Mouse (Mus musculus): ENCODE data around the gene Frmpd3. TPM values are rescaled to one million over a fixed set of nuclear protein-coding genes. Genes with fewer than 3 reads are reported as not detected.
"Not testable (repeated sequence)": the region's sequence is repeated elsewhere in the genome, so short reads cannot be mapped to it uniquely, and the experiment has no call there.

Gene Frmpd3
- polyA plus RNA-seq (2015; fragmentation: Nextera tagmentation; extraction: Ambion mirVana), result not detected in 2 replicates

GRCm38 (mm10) chrX:140341656-140342392, at the start of gene Frmpd3:
Frmpd3 (plus strand) TSS chrX:140342263.
- Histone ChIP-seq H3K27me3 (ENCODE audit: control insufficient read depth, insufficient read depth, low read length) (peaks cover 39% of the 10 kb centered on the region), H3K9me3 (replicated peaks; ENCODE audit: control insufficient read depth, low read length) (no peaks in the 10 kb centered on the region), H3K4me3 (replicated peaks; ENCODE audit: low read length) (peak within 1 kb of the TSS; percentile 32), H3K4me2 (ENCODE audit: low read depth, low read length) (peak within 1 kb of the TSS; percentile 59), H3K4me1 (ENCODE audit: control insufficient read depth, insufficient read depth, low read length) (no peaks in the 10 kb centered on the region), H3K27ac (ENCODE audit: low read length) (no peak within 1 kb of the TSS), H3K9ac (ENCODE audit: low read length) (no peak within 1 kb of the TSS; the same call in 1 of the 2 replicates), H3K36me3 (ENCODE audit: control insufficient read depth, insufficient read depth, low read length) (no peaks in the 10 kb centered on the region)
- 17% methylated on average over 22 of the region's 24 CpGs for WGBS
- 0 out of 2 replicates have a peak, but pooled peaks have one; percentile 25 for ATAC-seq (ENCODE audit: insufficient read depth, low FRiP score)

GRCm38 (mm10) chrX:140303731-140304130, 38.3 kb upstream of the Frmpd3 start:
- Histone ChIP-seq H3K4me1 (ENCODE audit: control insufficient read depth, insufficient read depth, low read length) (no peaks in the 10 kb centered on the region), H3K4me3 (replicated peaks; ENCODE audit: low read length) (no peak overlapping the region), H3K9me3 (replicated peaks; ENCODE audit: control insufficient read depth, low read length) (no peaks in the 10 kb centered on the region), H3K9ac (ENCODE audit: low read length) (no peak overlapping the region), H3K27ac (ENCODE audit: low read length) (no peak overlapping the region), H3K27me3 (ENCODE audit: control insufficient read depth, insufficient read depth, low read length) (peaks cover 7% of the 10 kb centered on the region; the same call in 1 of the 2 replicates), H3K4me2 (ENCODE audit: low read depth, low read length) (no peak overlapping the region), H3K36me3 (ENCODE audit: control insufficient read depth, insufficient read depth, low read length) (no peaks in the 10 kb centered on the region)
- ATAC-seq (ENCODE audit: insufficient read depth, low FRiP score), result no peak
- 69% methylated on average over 4 of the region's 4 CpGs for WGBS

- Histone ChIP-seq H3K27me3 (ENCODE audit: control insufficient read depth, insufficient read depth, low read length) (peaks cover 7% of the 10 kb centered on the region; the same call in 1 of the 2 replicates), H3K9ac (ENCODE audit: low read length) (no peak overlapping the region), H3K9me3 (replicated peaks; ENCODE audit: control insufficient read depth, low read length) (no peaks in the 10 kb centered on the region), H3K4me3 (replicated peaks; ENCODE audit: low read length) (no peak overlapping the region), H3K4me1 (ENCODE audit: control insufficient read depth, insufficient read depth, low read length) (no peaks in the 10 kb centered on the region), H3K4me2 (ENCODE audit: low read depth, low read length) (no peak overlapping the region), H3K36me3 (ENCODE audit: control insufficient read depth, insufficient read depth, low read length) (no peaks in the 10 kb centered on the region), H3K27ac (ENCODE audit: low read length) (no peak overlapping the region)
- 49% methylated on average over 7 of the region's 7 CpGs for WGBS
- no peak for ATAC-seq (ENCODE audit: insufficient read depth, low FRiP score)
Observed at GRCm38 (mm10) chrX:140305652-140306051, 36.4 kb upstream of the Frmpd3 start.

- no peaks in the 10 kb centered on the region; the same call in 1 of the 2 replicates for H3K27me3 ChIP-seq (ENCODE audit: control insufficient read depth, insufficient read depth, low read length)
- no peak for ATAC-seq (ENCODE audit: insufficient read depth, low FRiP score)
- no peak overlapping the region for H3K27ac ChIP-seq (ENCODE audit: low read length)
- no peaks in the 10 kb centered on the region for H3K9me3 ChIP-seq (replicated peaks; ENCODE audit: control insufficient read depth, low read length)
- H3K36me3 ChIP-seq (ENCODE audit: control insufficient read depth, insufficient read depth, low read length), result no peaks in the 10 kb centered on the region
- H3K9ac ChIP-seq (ENCODE audit: low read length), result no peak overlapping the region
- H3K4me2 ChIP-seq (ENCODE audit: low read depth, low read length), result no peak overlapping the region
- no peaks in the 10 kb centered on the region for H3K4me1 ChIP-seq (ENCODE audit: control insufficient read depth, insufficient read depth, low read length)
- H3K4me3 ChIP-seq (replicated peaks; ENCODE audit: low read length), result no peak overlapping the region
- WGBS, result 77% methylated on average over 4 of the region's 4 CpGs
Observed at GRCm38 (mm10) chrX:140317931-140318330, 24.1 kb upstream of the Frmpd3 start.

- Histone ChIP-seq H3K9ac (ENCODE audit: low read length) (no peak overlapping the region), H3K27me3 (ENCODE audit: control insufficient read depth, insufficient read depth, low read length) (no peaks in the 10 kb centered on the region; the same call in 1 of the 2 replicates), H3K27ac (ENCODE audit: low read length) (no peak overlapping the region), H3K36me3 (ENCODE audit: control insufficient read depth, insufficient read depth, low read length) (no peaks in the 10 kb centered on the region), H3K4me2 (ENCODE audit: low read depth, low read length) (no peak overlapping the region), H3K4me3 (replicated peaks; ENCODE audit: low read length) (no peak overlapping the region), H3K4me1 (ENCODE audit: control insufficient read depth, insufficient read depth, low read length) (no peaks in the 10 kb centered on the region), H3K9me3 (replicated peaks; ENCODE audit: control insufficient read depth, low read length) (no peaks in the 10 kb centered on the region)
- 75% methylated on average over 6 of the region's 6 CpGs for WGBS
- no peak for ATAC-seq (ENCODE audit: insufficient read depth, low FRiP score)
Observed at GRCm38 (mm10) chrX:140319131-140319530, 22.9 kb upstream of the Frmpd3 start.

GRCm38 (mm10) chrX:140320671-140321070, 21.4 kb upstream of the Frmpd3 start:
- not testable (repeated sequence) for ATAC-seq (ENCODE audit: insufficient read depth, low FRiP score); H3K4me2 ChIP-seq (ENCODE audit: low read depth, low read length); H3K9ac ChIP-seq (ENCODE audit: low read length); H3K27me3 ChIP-seq (ENCODE audit: control insufficient read depth, insufficient read depth, low read length); H3K9me3 ChIP-seq (replicated peaks; ENCODE audit: control insufficient read depth, low read length); H3K36me3 ChIP-seq (ENCODE audit: control insufficient read depth, insufficient read depth, low read length); H3K27ac ChIP-seq (ENCODE audit: low read length); H3K4me3 ChIP-seq (replicated peaks; ENCODE audit: low read length); H3K4me1 ChIP-seq (ENCODE audit: control insufficient read depth, insufficient read depth, low read length)
- WGBS, result 79% methylated on average over 1 of the region's 1 CpGs

GRCm38 (mm10) chrX:140342393-140343163, 515 bp downstream of the Frmpd3 start:
- no peaks in the 10 kb centered on the region for H3K36me3 ChIP-seq (ENCODE audit: control insufficient read depth, insufficient read depth, low read length)
- ATAC-seq (ENCODE audit: insufficient read depth, low FRiP score), result no peak; the same call in 1 of the 2 replicates
- WGBS, result 12% methylated on average over 23 of the region's 25 CpGs
- no peaks in the 10 kb centered on the region for H3K4me1 ChIP-seq (ENCODE audit: control insufficient read depth, insufficient read depth, low read length)
- H3K4me2 ChIP-seq (ENCODE audit: low read depth, low read length), result peak overlapping the region; percentile 59
- peak overlapping the region; percentile 32 for H3K4me3 ChIP-seq (replicated peaks; ENCODE audit: low read length)
- H3K27ac ChIP-seq (ENCODE audit: low read length), result no peak overlapping the region
- H3K27me3 ChIP-seq (ENCODE audit: control insufficient read depth, insufficient read depth, low read length), result peaks cover 39% of the 10 kb centered on the region
- no peaks in the 10 kb centered on the region for H3K9me3 ChIP-seq (replicated peaks; ENCODE audit: control insufficient read depth, low read length)
- H3K9ac ChIP-seq (ENCODE audit: low read length), result no peak overlapping the region; the same call in 1 of the 2 replicates

GRCm38 (mm10) chrX:140375628-140376027, 33.6 kb downstream of the Frmpd3 start:
- Histone ChIP-seq H3K9me3 (replicated peaks; ENCODE audit: control insufficient read depth, low read length) (no peaks in the 10 kb centered on the region), H3K4me1 (ENCODE audit: control insufficient read depth, insufficient read depth, low read length) (no peaks in the 10 kb centered on the region), H3K4me3 (replicated peaks; ENCODE audit: low read length) (no peak overlapping the region), H3K36me3 (ENCODE audit: control insufficient read depth, insufficient read depth, low read length) (no peaks in the 10 kb centered on the region), H3K27ac (ENCODE audit: low read length) (no peak overlapping the region), H3K27me3 (ENCODE audit: control insufficient read depth, insufficient read depth, low read length) (peaks cover 9% of the 10 kb centered on the region), H3K4me2 (ENCODE audit: low read depth, low read length) (no peak overlapping the region), H3K9ac (ENCODE audit: low read length) (no peak overlapping the region)
- 32% methylated on average over 4 of the region's 4 CpGs for WGBS
- ATAC-seq (ENCODE audit: insufficient read depth, low FRiP score), result no peak

GRCm38 (mm10) chrX:140399986-140400385, 57.9 kb downstream of the Frmpd3 start:
- 60% methylated on average over 3 of the region's 3 CpGs for WGBS
- Histone ChIP-seq H3K27ac (ENCODE audit: low read length) (no peak overlapping the region), H3K4me2 (ENCODE audit: low read depth, low read length) (no peak overlapping the region), H3K27me3 (ENCODE audit: control insufficient read depth, insufficient read depth, low read length) (no peaks in the 10 kb centered on the region; the same call in 1 of the 2 replicates), H3K4me3 (replicated peaks; ENCODE audit: low read length) (no peak overlapping the region), H3K4me1 (ENCODE audit: control insufficient read depth, insufficient read depth, low read length) (no peaks in the 10 kb centered on the region), H3K9ac (ENCODE audit: low read length) (no peak overlapping the region), H3K9me3 (replicated peaks; ENCODE audit: control insufficient read depth, low read length) (no peaks in the 10 kb centered on the region), H3K36me3 (ENCODE audit: control insufficient read depth, insufficient read depth, low read length) (no peaks in the 10 kb centered on the region)
- ATAC-seq (ENCODE audit: insufficient read depth, low FRiP score), result no peak
